Mouse (Mus musculus): ENCODE measurements at regions not wholly inside any gene's neighbourhood (a gene's known extent, or its start where the extent isn't known, plus 50 kb on each side); places are given as distances from the start of the nearest gene placed in this dataset.
"Not testable (repeated sequence)": the region's sequence is repeated elsewhere in the genome, so short reads cannot be mapped to it uniquely, and the experiment has no call there.

- no peak overlapping the region for H3K4me2 ChIP-seq
- no peak overlapping the region for H3K27ac ChIP-seq
- no peak overlapping the region for H3K9ac ChIP-seq
- no peak overlapping the region for H3K4me3 ChIP-seq
- no peaks in the 10 kb centered on the region for H3K36me3 ChIP-seq
- no peaks in the 10 kb centered on the region for H3K9me3 ChIP-seq
- no peak for ATAC-seq (ENCODE audit: borderline replicate concordance, extremely low read depth, low FRiP score, low TSS enrichment)
- no peaks in the 10 kb centered on the region for H3K4me1 ChIP-seq
- H3K27me3 ChIP-seq, result no peaks in the 10 kb centered on the region
Observed at GRCm38 (mm10) chr12:77894238-77894637, 299.8 kb upstream of the Gm6657 start.

GRCm38 (mm10) chr12:77895508-77895907, 298.5 kb upstream of the Gm6657 start:
- Histone ChIP-seq H3K4me3 (no peak overlapping the region), H3K9me3 (no peaks in the 10 kb centered on the region), H3K4me1 (no peaks in the 10 kb centered on the region), H3K4me2 (no peak overlapping the region), H3K27me3 (no peaks in the 10 kb centered on the region), H3K36me3 (no peaks in the 10 kb centered on the region), H3K27ac (no peak overlapping the region), H3K9ac (no peak overlapping the region)
- WGBS, result 79% methylated on average over 2 of the region's 2 CpGs
- ATAC-seq (ENCODE audit: borderline replicate concordance, extremely low read depth, low FRiP score, low TSS enrichment), result no peak

DNA sequence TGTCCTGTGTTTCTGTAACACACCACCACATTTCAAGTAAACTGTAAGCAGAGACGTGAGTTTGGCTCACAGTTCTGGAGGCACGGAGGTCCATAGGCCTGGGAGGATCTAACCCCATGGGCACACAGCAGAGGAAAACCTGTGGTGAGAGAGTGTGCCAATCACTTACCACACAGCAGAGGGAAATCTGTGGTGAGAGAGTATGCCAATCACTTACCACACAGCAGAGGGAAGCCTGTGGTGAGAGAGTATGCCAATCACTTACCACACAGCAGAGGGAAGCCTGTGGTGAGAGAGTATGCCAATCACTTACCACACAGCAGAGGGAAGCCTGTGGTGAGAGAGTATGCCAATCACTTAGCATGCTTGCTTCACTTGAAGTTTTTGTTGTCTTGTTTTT, 295.1 kb upstream of the Gm6657 start:
- H3K27me3 ChIP-seq; H3K36me3 ChIP-seq; H3K4me2 ChIP-seq; H3K9me3 ChIP-seq; H3K27ac ChIP-seq; H3K9ac ChIP-seq; ATAC-seq (ENCODE audit: borderline replicate concordance, extremely low read depth, low FRiP score, low TSS enrichment); H3K4me3 ChIP-seq; H3K4me1 ChIP-seq: not testable (repeated sequence)
- WGBS, result 68% methylated on average over 2 of the region's 2 CpGs

GRCm38 (mm10) chr12:77901254-77901653, 292.8 kb upstream of the Gm6657 start:
- Histone ChIP-seq H3K4me2 (no peak overlapping the region), H3K4me1 (no peaks in the 10 kb centered on the region), H3K27me3 (no peaks in the 10 kb centered on the region), H3K36me3 (no peaks in the 10 kb centered on the region), H3K27ac (no peak overlapping the region), H3K4me3 (no peak overlapping the region), H3K9ac (no peak overlapping the region), H3K9me3 (no peaks in the 10 kb centered on the region)
- 97% methylated on average over 1 of the region's 1 CpGs for WGBS
- ATAC-seq (ENCODE audit: borderline replicate concordance, extremely low read depth, low FRiP score, low TSS enrichment), result no peak

DNA sequence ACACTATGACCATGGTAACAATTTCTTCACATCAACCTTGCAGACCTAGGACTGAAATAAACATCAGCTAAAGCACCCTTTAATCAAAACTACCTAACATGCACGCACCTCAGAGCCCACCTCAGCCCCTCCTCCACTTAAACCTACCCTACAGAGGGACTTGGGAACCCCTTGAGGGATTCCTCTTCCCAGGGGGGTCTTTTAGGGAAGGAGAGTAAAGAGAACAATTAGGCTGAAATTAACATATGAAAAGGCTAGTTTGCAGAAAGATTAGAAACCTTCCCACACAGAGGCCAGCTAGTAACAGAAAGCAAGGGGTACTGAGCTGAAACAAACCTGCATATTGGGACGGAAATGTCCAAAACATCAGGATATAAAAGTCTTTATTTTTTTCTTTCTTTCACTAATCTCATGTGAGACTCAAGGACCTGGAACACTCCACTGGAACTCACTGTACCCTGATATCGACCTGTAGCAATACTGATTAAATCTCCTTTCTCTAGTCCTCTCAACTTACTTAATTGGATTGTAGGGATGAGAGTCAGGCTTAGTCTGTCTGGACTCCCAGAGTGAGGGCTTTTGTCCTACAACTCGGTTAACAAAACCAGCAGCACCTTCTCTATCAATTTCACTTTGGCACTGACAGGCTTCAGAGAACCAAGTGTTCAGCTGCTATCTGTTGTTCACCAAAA, 281.0 kb upstream of the Gm6657 start:
- Histone ChIP-seq H3K9me3 (no peaks in the 10 kb centered on the region), H3K27me3 (no peaks in the 10 kb centered on the region), H3K4me3 (no peak overlapping the region), H3K27ac (no peak overlapping the region), H3K4me1 (no peaks in the 10 kb centered on the region), H3K9ac (no peak overlapping the region), H3K4me2 (no peak overlapping the region), H3K36me3 (no peaks in the 10 kb centered on the region)
- WGBS, result 33% methylated on average over 4 of the region's 4 CpGs
- ATAC-seq (ENCODE audit: borderline replicate concordance, extremely low read depth, low FRiP score, low TSS enrichment), result no peak

DNA sequence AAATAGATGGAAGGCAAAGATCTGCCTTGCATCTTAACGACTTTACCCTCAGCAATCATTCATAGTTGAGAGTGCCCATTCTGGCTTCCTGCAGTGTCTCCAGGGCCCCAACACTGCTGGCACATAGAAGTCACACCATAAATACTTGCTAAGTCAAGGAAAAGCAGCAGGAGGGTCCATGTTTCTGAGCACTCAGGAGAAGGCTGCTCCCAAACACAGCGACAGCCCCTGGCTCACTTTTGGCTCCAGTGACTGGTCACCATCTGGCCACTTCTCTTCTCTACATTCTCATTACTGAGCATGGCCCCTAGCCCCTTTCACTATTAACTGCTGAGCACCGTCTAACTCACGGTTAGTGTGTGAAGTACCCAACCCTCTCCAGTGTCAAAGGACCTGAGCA, 265.3 kb upstream of the Gm6657 start:
- Histone ChIP-seq H3K27ac (no peak overlapping the region), H3K9me3 (no peaks in the 10 kb centered on the region), H3K4me3 (no peak overlapping the region), H3K4me1 (no peaks in the 10 kb centered on the region), H3K27me3 (no peaks in the 10 kb centered on the region), H3K36me3 (no peaks in the 10 kb centered on the region), H3K4me2 (no peak overlapping the region), H3K9ac (no peak overlapping the region)
- whole genome bisulfite sequencing, result 54% methylated on average over 4 of the region's 4 CpGs
- no peak for ATAC-seq (ENCODE audit: borderline replicate concordance, extremely low read depth, low FRiP score, low TSS enrichment)

GRCm38 (mm10) chr12:77929571-77929970, 264.5 kb upstream of the Gm6657 start:
- Histone ChIP-seq H3K9me3 (no peaks in the 10 kb centered on the region), H3K4me2 (no peak overlapping the region), H3K4me1 (no peaks in the 10 kb centered on the region), H3K9ac (no peak overlapping the region), H3K27ac (no peak overlapping the region), H3K27me3 (no peaks in the 10 kb centered on the region), H3K36me3 (no peaks in the 10 kb centered on the region), H3K4me3 (no peak overlapping the region)
- no peak for ATAC-seq (ENCODE audit: borderline replicate concordance, extremely low read depth, low FRiP score, low TSS enrichment)
- 44% methylated on average over 1 of the region's 1 CpGs for WGBS

GRCm38 (mm10) chr12:77943960-77944359, 250.1 kb upstream of the Gm6657 start:
- no peak for ATAC-seq (ENCODE audit: borderline replicate concordance, extremely low read depth, low FRiP score, low TSS enrichment)
- Histone ChIP-seq H3K4me3 (no peak overlapping the region), H3K36me3 (no peaks in the 10 kb centered on the region), H3K27me3 (peaks cover 3% of the 10 kb centered on the region; the same call in 1 of the 2 replicates), H3K9me3 (no peaks in the 10 kb centered on the region), H3K4me1 (no peaks in the 10 kb centered on the region), H3K9ac (no peak overlapping the region), H3K27ac (no peak overlapping the region), H3K4me2 (no peak overlapping the region)
- WGBS, result 73% methylated on average over 8 of the region's 8 CpGs

DNA sequence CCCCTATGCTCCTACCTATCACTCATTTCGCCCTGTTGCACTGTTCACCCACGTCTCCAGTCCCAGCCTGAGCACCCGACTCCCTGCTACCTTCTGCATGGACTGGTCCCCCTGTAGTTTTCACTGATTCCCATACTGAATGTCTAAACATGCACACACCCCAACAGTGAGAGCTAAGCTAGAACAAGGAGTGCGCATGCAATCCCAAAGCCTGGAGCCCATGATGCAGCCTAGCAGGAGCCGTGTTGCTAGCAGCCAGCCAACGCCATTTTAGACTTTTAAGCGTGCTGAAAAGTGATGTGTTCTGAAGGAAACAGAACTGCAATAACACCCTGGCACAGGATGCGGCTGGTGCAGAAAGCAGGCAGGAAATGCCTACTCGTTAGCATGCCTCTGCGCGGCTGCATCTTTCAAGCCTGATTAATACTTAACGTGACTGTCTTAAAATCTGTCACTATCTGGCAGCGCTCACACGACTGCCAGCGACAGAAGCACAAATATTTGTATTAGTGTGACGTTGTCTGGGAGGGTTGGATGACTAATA, 244.5 kb upstream of the Gm6657 start:
- WGBS, result 14% methylated on average over 16 of the region's 16 CpGs
- ATAC-seq (ENCODE audit: borderline replicate concordance, extremely low read depth, low FRiP score, low TSS enrichment), result peak; percentile 89; the same call in 1 of the 2 replicates
- Histone ChIP-seq H3K27ac (peak overlapping the region; percentile 47; the same call in 1 of the 2 replicates), H3K9ac (0 out of 2 replicates have a peak overlapping the region, but pooled peaks have one; percentile 11), H3K27me3 (peaks cover 3% of the 10 kb centered on the region; the same call in 1 of the 2 replicates), H3K4me3 (peak overlapping the region; percentile 28), H3K4me1 (peaks cover 10% of the 10 kb centered on the region; the same call in 1 of the 2 replicates), H3K36me3 (no peaks in the 10 kb centered on the region), H3K9me3 (no peaks in the 10 kb centered on the region), H3K4me2 (peak overlapping the region; percentile 56)

DNA sequence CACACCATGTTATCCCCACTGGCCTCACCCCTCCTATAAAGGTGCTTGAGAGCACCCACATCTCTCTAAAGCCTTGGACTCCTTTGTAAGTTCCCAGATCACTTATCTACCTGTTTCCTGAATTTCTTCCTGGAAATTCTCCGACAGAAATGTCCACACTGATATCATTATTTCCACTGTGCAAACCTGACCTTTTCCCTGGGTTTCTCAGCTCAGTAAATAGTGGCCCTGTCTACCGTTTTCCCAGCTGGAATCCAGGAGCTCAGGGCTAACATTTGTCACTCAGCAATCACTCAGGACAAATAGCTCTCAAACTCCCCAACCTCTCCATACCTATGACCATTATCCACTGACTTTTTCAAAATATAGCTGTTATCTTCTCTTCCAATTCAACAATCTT, 241.6 kb upstream of the Gm6657 start:
- H3K9ac ChIP-seq, result no peak overlapping the region
- peaks cover 3% of the 10 kb centered on the region; the same call in 1 of the 2 replicates for H3K27me3 ChIP-seq
- no peaks in the 10 kb centered on the region for H3K9me3 ChIP-seq
- no peak overlapping the region for H3K4me3 ChIP-seq
- WGBS, result 35% methylated on average over 2 of the region's 2 CpGs
- H3K4me2 ChIP-seq, result no peak overlapping the region
- no peaks in the 10 kb centered on the region for H3K36me3 ChIP-seq
- no peak overlapping the region for H3K27ac ChIP-seq
- H3K4me1 ChIP-seq, result peaks cover 10% of the 10 kb centered on the region; the same call in 1 of the 2 replicates
- no peak for ATAC-seq (ENCODE audit: borderline replicate concordance, extremely low read depth, low FRiP score, low TSS enrichment)

DNA sequence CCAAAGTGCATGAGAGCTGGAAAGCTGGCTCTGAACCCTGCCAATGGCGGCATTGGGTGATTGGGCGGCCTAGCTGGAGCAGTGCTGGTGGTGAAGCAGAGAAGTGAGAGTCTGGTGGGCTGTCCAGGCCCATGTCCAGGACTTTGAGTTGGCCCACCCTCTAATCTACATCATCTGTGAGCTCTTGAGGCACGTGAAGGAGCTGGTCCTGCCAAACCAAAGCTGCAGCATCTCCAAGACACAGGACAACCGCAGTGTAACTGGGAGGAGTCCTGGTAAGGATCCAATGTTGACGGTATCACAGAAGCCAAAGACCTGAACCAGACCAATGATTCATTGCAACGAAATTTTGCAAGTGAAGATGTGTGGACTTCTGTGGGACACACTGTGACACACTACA, 231.4 kb upstream of the Gm6657 start:
- Histone ChIP-seq H3K27me3 (no peaks in the 10 kb centered on the region), H3K36me3 (no peaks in the 10 kb centered on the region), H3K4me1 (no peaks in the 10 kb centered on the region), H3K27ac (no peak overlapping the region), H3K4me3 (no peak overlapping the region), H3K9ac (no peak overlapping the region), H3K9me3 (no peaks in the 10 kb centered on the region), H3K4me2 (no peak overlapping the region)
- peak; percentile 62 for ATAC-seq (ENCODE audit: borderline replicate concordance, extremely low read depth, low FRiP score, low TSS enrichment)
- WGBS, result 68% methylated on average over 6 of the region's 6 CpGs

- H3K4me3 ChIP-seq, result no peak overlapping the region
- no peak for ATAC-seq (ENCODE audit: borderline replicate concordance, extremely low read depth, low FRiP score, low TSS enrichment)
- no peak overlapping the region for H3K27ac ChIP-seq
- H3K4me1 ChIP-seq, result no peaks in the 10 kb centered on the region
- no peak overlapping the region for H3K4me2 ChIP-seq
- H3K27me3 ChIP-seq, result no peaks in the 10 kb centered on the region
- no peak overlapping the region for H3K9ac ChIP-seq
- no peaks in the 10 kb centered on the region for H3K9me3 ChIP-seq
- 44% methylated on average over 3 of the region's 3 CpGs for WGBS
- no peaks in the 10 kb centered on the region for H3K36me3 ChIP-seq
Observed at GRCm38 (mm10) chr12:77968543-77968942, 225.5 kb upstream of the Gm6657 start.
